Mouse (Mus musculus) common myeloid progenitor, adult 5-6 weeks (primary cell): Measurements from ENCODE around the gene Slc16a3. TPM values are rescaled to one million over a fixed set of nuclear protein-coding genes. Genes with fewer than 3 reads are reported as not detected.

Source experiments
- ATAC-seq: replicated peaks from 2 replicates; pipeline ENCODE4 v1.8.0; 2016; ENCODE audit warnings: low read depth, mild to moderate bottlenecking, moderate TSS enrichment, inconsistent platforms; ENCODE audit not compliant: poor library complexity, severe bottlenecking
- total RNA-seq: library from RNA; stranded (forward); fragments of 200-1000, 187-1606 nt; gene quantifications from 2 replicates; pipeline ENCODE4 v1.2.3, GENCODE M21; 2017

The Slc16a3 gene
- total RNA-seq = 3.0 and 3.9 TPM in 2 replicates

DNA sequence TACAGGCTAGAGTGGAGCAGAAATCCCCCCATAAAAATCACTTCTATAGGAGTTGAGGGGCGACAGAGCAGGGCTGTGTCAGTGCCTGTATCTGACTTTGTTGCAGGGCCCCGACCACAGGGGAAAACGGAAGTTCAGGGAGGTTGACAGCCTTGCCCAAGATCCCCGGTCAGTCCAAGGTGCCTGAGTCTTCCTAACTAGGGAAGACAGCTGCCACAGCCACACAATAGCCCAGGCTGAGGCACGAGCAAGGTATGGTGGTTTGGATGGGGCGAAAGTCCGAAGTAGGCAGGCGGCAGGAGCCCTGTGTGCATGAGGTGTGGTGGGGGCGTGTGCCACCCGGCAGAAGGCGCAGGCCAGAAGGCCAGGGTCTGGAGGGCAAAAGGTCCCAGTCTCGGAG is at the start of gene Slc16a3:
Gene Slc16a3, plus strand, starts transcription at position 153 of the 400 bp plus-strand sequence.
- peak; percentile 50 for ATAC-seq

DNA sequence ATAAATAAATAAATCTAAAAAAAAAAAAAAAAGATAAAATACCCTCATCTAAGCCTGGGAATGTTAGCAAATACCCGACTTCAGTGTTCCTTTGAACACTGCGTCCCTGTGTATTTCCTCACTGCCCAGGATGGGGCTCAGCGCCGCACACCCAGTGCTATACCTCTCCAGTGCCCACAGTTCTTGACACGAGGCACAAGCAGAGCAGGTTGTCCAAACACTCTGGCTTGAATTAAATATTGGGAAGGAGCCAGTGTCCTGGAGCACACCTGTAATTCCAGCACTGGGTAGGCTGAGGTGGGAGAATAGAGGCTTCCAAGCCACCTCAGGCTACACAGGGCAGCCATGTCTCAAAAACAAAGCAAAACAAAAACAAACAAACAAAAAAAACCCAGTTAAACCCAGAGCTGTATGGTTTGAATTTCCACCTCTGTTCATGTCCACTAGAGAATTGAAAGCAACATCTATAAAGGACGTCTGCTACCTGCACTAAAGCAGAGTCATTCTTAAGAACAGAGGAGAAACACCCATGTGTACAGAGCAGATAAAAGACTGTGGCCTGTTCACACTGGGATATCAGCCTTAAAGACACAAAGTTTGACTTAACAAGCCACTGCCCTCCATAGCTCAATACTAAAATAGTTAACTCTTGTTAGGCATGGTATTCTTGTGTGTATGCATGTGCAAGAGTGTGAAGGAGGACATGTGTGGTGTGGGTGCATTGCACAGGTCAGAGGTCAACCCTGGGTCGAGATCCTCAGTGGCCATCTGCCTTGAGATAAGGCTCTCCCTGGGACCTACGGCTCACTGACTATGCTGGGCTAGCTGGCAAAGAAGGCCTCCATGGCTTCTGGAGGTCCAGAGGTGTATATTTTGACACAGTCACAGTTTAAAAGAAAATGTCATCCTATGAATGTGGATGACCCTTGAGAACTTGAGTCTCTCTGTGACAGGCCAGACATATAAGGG is 47.7 kb upstream of the Slc16a3 start:
- peak; percentile 52 for ATAC-seq

DNA sequence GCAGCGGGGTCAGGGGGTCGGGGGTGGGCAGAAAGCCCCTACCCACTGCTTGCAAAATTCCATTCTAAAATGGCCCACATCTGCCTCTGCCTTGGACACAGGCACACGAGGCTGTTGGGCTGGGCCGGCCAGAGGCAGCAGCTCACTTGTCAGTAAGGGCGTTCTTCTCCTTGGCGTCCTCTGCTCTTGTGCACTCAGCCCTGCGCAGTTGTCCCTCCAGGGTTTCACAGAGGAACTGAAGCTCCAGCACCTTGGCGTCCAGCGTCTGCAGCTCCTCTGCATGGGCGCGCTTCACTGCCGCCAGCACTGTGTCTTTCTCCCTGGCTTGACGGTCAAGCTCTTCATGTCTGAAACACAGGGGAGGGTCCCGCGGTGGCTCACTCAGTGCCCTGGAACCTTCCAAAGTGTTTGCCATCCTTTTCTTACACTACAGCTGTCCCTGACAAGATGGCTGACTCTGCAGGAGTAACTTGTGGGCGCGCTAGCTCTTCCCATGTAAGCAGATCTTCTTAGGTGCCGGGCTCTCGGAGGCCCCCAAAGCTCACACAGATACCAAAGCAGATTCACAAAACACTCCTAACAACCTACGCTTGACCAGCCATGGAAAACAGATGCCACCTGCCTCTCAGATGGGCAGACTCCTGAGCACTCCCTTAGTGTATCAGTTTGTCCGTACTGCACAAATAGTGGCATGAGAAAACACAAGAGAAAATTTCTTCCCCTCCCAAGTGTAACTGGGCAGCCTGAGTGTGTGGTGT is 46.4 kb upstream of the Slc16a3 start:
- ATAC-seq = no peak

DNA sequence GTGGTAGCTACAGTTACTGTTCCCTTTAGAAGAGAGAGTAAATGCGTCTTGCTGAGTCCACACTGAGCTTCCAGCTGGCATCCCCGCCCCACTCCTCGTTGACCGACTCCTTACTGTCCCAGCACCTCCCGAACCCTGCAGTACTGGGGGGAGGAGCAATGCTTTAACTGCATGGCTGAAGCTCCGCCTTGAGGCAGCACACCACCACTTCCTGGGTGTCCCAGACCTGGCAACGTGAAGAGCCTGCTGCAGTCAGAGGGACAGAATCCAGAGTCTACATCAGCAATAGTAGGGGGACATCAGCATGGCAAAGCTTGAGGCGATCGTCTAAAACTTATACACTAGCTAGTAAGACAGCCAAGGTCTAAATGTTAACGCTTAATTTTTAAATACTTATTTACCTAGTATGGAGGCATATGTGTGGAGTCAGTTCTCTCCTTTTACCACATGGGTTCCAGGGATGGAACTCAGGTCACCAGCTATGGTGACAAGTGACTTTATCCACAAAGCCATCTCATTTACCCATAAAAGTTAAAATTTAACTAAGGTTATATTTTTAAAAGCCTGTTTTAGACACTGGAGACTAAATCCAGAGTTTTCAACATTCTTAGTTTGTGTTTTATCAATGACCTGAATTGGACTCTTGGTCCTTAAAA is 45.7 kb upstream of the Slc16a3 start:
- no peak for ATAC-seq

DNA sequence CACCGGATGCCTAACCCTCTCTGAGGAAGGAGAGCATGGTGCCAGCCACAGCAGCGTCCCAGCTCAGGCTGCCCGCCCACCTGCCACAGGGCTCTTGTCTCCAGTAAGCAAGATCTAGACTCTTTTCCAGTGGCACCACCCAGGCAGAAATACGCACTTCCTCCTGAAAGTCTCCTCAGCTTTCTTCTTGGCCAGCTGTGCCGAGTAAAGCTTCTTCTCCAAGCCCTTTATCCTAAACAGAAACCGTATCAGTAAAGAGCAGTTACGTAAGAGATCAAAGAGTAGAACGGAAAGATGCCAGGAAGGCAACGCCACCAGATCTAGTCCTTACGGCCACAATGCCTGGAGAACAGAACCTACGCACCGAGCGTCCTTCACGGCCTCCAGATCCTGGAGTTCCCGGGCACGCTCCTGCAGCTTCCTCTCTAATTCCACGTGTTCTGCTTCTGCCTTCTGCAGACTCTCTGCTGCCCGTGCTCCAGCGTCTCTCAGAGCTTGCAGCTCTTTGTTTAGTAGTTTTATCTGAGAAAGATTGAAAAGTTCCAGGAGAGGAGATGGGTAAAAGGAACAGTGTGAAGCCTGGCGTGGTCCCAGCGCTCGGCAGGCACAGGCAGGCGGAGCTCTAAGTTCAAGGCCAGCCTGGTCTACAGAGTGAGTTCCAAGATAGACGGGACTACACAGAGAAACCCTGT is 45.0 kb upstream of the Slc16a3 start:
- no peak for ATAC-seq

DNA sequence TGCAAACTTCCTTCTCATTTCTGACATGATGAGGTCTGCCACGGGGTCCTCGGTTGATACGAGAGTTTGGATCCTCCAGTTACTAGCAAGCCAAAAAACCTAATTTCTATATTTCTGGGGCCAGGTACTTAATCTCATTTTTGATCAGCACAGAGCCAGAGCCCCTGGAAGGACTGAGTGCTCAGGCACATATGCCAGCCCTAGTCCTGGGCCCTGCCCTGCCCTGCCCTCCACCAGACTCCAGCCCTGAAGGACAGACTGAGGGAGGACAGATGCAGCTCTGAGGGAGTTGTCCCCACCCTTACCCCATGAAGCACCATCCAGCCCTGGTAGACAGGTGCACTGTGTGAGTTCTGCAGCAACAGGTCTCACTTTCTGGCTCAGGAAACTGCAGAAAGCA is 43.7 kb upstream of the Slc16a3 start:
- no peak for ATAC-seq

DNA sequence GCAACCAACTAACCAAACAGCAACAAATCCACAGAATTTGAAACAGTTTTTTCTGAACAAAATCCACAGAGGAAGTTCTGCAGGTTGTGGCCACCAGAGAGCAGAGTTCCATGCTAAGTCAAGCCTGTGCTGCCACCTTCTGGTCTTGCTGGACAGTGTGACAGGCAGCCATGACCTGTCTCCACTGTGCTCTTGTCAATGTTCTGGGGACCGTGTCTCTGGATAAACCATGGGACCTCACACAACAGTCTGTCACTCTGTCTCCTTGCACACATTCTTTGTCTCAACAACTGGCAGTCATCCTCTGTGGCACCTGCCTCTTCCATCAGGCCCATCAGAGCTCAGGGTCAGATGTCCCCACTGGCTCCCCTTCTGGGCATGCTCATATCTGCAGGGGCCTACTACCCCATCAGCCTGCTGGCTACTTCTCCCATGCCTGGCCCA is 42.8 kb upstream of the Slc16a3 start:
- peak; percentile 92 for ATAC-seq

DNA sequence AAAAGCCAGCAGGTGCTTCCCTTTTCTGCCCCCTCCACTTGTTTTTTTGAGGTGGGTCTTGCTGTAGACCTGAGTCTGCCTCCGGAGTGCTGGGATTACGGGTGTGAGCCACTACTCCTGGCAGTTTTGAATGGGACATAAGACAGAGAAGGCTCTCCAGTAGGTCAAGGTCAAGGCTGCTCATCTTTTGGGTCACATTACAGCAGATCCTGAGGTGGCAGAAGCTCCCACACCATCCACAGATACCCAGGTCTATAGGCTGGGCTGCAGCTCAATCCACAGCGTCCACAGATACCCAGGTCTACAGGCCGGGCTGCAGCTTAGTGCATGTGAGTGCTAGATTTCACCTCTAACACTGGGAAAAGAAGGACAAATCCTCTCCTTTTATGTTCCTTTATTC is 34.5 kb upstream of the Slc16a3 start:
- no peak for ATAC-seq

DNA sequence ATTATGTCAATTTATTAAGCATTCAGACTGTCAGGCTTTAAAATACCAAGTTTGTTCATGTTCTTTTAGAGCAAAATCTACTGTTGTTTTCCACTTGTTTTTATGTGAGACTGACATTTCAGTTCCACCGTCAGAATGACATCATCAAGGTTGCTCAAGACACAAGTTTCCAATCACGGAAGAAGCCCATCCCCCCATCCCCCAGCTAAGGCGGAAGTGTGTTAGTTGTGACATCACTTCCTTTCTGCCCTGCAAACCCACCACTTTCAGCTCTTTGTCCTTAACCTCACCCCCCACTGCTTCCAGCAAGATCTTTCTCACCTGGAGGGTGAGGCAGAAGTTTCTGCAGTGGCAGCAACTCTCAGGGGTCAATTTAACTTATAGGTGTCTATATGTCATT is 31.8 kb upstream of the Slc16a3 start:
- 0 out of 2 replicates have a peak, but pooled peaks have one; percentile 54 for ATAC-seq

DNA sequence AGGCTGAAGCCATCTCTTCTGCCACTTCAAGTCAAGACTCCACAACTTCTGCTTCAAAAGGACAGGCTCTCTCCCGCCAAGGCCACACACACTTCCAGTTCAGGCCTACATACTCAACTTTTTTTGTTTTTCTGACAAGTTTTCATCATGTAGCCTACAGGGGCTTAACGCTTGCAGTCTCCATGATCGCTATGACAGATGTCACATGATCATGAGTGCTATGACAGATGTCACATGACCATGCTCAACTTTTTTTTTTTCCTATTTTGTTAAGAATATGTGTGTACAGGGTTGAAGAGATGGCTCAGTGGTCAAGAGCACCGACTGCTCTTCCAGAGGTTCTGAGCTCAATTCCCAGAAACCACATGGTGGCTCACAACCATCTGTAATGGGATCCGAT is 30.5 kb upstream of the Slc16a3 start:
- no peak for ATAC-seq

DNA sequence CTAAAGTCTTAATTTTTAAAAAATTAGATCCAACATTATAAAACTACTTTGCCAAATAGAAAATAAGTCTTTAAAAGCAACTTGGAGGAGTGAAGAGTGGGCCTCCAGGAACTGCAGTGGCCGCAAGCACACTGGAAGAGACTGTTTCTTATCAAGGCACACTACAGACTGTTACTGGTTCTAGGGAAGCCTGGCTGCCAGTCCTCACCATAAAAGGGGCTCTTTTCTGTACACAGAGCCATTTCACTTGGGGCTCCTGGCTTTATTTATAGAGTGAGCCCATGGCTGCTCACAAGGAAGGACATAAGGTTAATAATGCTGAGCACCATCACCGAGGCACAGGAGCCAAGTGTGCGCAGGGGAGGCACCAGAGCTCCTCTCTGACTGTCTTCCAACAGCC is 25.8 kb upstream of the Slc16a3 start:
- ATAC-seq = no peak

DNA sequence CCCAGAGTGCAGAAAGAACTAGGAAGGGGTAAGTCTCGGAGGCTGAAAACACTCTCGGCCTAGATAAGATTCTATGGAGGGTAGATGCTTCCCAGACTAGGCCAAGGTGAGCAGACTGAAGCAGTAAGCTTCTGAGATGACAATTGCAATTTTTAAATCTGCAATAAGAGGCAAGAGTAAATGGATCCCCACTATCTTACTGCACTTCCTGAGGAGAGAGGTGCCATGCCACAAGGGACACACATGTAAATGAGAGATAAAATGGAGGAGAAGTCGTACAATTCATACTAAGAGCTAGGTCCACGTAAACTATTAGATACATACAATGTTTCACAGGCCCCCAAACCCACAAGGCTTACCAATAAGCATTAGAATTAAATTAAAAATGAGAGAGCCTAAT is 19.8 kb upstream of the Slc16a3 start:
- no peak for ATAC-seq

DNA sequence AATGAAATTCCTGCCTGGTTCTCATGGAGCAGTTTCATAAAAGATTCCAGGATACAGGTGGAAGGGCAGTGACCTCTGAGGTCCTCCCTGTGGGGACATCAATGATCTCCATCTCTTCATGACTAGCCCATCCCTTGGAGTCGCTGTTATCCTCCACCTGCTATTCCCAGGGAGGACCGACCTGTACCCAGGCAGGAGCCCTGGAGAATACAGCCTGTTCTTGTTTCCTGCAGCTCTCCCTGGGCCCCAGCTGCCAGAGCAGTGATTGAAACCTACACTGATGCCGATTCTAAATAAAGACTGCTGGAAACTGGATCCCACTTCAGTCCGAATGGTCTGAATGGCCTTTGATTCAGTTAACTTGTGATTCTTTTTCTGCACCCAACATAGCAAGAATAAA is 16.8 kb upstream of the Slc16a3 start:
- ATAC-seq = no peak

DNA sequence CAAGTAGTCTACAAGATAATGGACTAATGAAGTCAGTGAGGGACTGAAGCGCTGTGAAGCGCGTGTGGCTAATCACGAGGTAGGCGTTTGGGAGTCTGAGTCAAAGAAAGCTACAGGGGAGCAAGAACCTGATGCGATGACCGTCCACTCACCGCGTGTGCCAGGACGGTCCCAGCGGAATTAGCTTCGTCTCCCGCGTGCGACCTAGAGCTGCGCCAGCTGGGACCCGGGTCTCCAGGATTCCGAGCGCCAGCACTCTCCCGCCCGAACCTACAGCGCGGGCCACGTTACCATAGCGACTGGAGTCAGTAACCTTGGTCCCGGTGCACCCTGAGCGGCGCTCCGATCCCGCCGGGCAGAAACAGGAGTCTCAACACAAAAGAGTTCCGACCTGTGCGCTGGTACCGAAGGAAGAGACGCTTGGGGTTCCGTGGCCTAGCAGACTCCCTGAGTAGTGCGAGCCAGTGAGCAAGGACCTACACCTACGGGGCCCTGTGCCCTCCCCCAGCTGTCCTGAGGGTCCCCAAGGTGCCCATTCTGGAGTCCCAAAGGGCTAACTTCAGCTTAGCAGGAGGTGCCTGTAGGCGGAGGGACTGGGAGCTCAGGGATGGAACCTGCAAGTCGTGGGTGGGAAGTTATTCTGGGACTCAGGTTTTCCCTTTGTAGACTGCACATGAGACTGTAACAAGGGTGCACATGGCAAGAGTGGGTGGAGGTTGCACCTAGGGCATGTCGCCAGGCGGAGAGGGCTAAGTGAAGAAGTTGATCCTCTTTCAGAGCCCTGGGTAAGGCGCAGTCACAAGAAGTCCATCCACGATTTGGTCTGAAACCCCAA is 15.5 kb upstream of the Slc16a3 start, which contains the start of gene Ccdc57:
Gene Ccdc57, minus strand, starts transcription at position 309 of the 835 bp plus-strand sequence.
- peak; percentile 99 for ATAC-seq

DNA sequence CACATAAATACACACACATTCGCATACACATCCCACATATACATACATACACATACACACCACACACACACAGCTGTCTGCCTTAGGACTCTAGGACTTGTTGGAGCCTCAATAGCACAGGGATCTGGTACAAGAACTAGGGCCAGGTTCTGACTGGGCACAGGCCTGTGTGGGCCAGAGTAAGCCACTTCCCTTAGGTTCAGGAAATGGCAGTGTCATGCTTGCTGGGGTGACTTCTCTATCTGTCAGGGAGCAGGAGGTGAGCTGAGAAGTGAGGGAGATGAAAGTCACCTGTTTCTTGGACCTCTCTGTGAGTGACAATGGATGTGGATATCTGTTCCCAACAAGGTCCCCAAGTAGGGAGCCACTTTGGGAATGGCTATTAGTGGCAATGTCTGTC is 10.3 kb upstream of the Slc16a3 start:
- peak; percentile 51; the same call in 1 of the 2 replicates for ATAC-seq

DNA sequence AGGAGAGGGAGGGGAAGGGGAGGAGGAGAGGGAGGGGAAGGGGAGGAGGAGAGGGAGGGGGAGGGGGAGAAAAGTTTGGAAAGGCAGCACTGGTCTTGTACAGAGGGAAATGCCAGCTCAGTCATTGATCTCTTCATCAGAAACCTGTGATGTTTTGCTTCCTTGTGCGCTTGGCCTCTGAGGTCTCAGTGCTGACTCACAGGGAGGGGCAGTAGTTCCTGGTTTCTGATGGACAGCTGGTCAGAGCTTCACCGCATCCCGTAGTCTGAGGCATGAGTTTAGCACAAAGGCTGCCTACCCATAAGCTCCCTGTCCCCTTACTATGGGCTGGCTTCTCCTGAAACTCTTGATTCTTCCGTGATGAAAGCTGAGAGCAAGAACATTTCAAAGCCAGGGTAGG is 9.5 kb upstream of the Slc16a3 start:
- peak; percentile 93 for ATAC-seq

DNA sequence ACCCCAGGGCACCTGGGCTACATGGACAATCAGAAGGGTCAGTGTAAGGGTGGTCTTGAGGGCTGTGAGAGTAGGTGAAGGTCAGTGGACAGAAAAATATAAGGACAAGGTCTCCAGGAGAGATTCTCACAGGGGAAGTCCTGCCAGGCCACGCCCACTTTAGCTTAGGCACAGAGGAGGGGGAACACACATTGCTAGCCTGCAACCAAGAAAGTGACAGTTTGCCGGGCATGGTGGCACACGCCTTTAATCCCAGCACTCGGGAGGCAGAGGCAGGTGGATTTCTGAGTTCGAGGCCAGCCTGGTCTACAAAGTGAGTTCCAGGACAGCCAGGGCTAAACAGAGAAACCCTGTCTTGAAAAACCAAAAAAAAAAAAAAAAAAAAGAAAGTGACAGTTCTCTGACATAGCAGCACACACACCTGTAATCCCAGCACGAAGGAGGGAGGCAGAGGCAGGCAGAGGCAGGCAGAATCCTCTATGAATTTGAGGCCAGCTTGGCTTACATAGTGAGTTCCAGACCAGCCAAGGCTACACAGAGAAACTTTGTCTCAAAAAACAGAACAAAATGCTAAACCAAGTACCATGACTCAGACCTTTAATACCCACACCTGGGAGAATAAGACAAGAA is 8.5 kb upstream of the Slc16a3 start:
- no peak; the same call in 1 of the 2 replicates for ATAC-seq

DNA sequence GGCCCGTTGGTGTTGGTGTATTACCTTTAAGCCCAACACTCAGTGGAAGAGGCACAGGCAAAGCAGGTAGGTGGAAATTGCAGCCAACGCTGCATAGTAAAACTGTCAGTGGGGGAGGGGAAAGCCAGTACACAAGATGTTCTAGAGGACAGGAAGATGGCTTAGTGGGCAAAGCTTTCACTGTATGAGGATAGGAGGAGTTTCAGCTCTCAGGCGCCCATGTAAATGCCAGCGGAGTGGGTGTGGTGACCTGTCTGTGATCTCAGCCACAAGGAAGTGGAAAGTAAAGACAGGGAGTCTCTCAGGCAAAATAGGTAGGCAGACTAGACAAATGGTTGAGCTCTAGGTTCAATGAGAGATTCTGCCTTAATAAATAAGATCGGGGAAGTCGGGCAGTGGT is 7.3 kb upstream of the Slc16a3 start:
- no peak for ATAC-seq

DNA sequence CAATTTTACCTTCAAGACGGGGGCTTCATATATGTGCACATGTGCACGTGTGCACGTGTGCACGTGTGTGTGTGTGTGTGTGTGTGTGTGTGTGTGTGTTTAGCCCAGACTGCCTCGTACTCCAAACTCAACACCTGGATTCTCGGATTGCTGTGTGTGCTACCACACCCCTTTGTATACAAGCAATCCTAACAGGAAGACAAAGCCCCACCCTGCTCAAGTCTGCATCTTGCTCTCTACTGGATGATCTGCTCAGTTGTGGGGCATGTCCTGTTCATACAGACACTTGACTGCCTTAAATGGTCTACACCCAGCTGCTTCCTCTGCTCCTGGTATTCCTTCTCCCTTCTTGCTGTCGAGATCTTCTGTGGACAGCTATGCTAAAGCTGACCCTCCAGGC is 3.0 kb upstream of the Slc16a3 start:
- no peak for ATAC-seq
